In genomic region chr10:45194531-45194930, GRCm38 (mm10) we compare ENCODE assay signal across 20 mouse cellular contexts. TPM values are rescaled to one million over a fixed set of nuclear protein-coding genes. Genes with fewer than 3 reads are reported as not detected.
"Had no signal": no experiment of that assay in that cellular context is flagged by ENCODE, and none has a peak within 500 bp of the region (broad histone marks: within the 10 kb centered on the region; RNA-seq: fewer than 3 reads in every experiment).

No protein-coding gene starts in this region.

- H3K27ac ChIP-seq: left cerebral cortex, adult 2 months; limb, embryonic 12.5 days; limb, embryonic 15.5 days; liver, embryonic 14.5 days; macrophage; midbrain, embryonic 12.5 days; stomach, embryonic 15.5 days had no signal

- H3K9me3 ChIP-seq: kidney, embryonic 15.5 days; limb, embryonic 12.5 days; limb, embryonic 15.5 days; midbrain, embryonic 12.5 days; midbrain, embryonic 15.5 days; stomach, embryonic 15.5 days had no signal

- H3K36me3 ChIP-seq: kidney, embryonic 15.5 days; limb, embryonic 12.5 days; limb, embryonic 15.5 days; midbrain, embryonic 12.5 days; midbrain, embryonic 15.5 days; stomach, embryonic 15.5 days had no signal

- H3K4me2 ChIP-seq: kidney, embryonic 15.5 days; limb, embryonic 12.5 days; limb, embryonic 15.5 days; liver, embryonic 11.5 days; lung, embryonic 14.5 days; midbrain, embryonic 12.5 days; midbrain, embryonic 15.5 days; stomach, embryonic 15.5 days had no signal

- H3K9ac ChIP-seq: kidney, embryonic 15.5 days; limb, embryonic 12.5 days; limb, embryonic 15.5 days; liver, embryonic 14.5 days; liver, postnatal 0 days; lung, embryonic 14.5 days; midbrain, embryonic 12.5 days; midbrain, embryonic 15.5 days; stomach, embryonic 15.5 days had no signal

- H3K4me1 ChIP-seq: midbrain, embryonic 12.5 days; stomach, embryonic 15.5 days had no signal

- ATAC-seq: liver, postnatal 0 days; lung, postnatal 0 days; midbrain, embryonic 15.5 days had no signal

- H3K27me3 ChIP-seq: kidney, embryonic 15.5 days; limb, embryonic 12.5 days; limb, embryonic 15.5 days; midbrain, embryonic 12.5 days; midbrain, embryonic 15.5 days; stomach, embryonic 15.5 days had no signal

- DNase-seq: kidney, adult 8-10 months; kidney, postnatal 10 days; kidney, postnatal 36 days; layer of hippocampus, postnatal 36 days; liver, postnatal 0 days; lung, embryonic 14.5 days; right cerebral cortex, postnatal 25 days; spleen, adult 18-20 months; thymus, postnatal 25 days had no signal

- H3K4me3 ChIP-seq: kidney, embryonic 15.5 days; left cerebral cortex, adult 2 months; limb, embryonic 12.5 days; limb, embryonic 15.5 days; midbrain, embryonic 12.5 days; midbrain, embryonic 15.5 days; stomach, embryonic 15.5 days had no signal

RNA-seq across cellular contexts. Expression of gene Popdc3, which starts 16.6 kb away (rescaled TPM):
- polyA plus RNA-seq: liver, postnatal 0 days; macrophage; midbrain, embryonic 12.5 days had no signal
